Mouse (Mus musculus) forebrain, embryonic 16.5 days (tissue): ENCODE data around the gene Dusp28. TPM values are rescaled to one million over a fixed set of nuclear protein-coding genes. Genes with fewer than 3 reads are reported as not detected.

ENCODE experiments used
- ATAC-seq: fragments of 200-750 bp; cut with Nextera tagmentation; 2 replicates; pipeline ENCODE4 v1.8.0; 2017; ENCODE audit warnings: mild to moderate bottlenecking, moderate library complexity
- H3K27ac ChIP-seq: fragments of 300-500 bp; sonication (generic); 2 replicates; pipeline ENCODE4 v1.5.1; 2014; ENCODE audit warnings: low read length, control low read depth
- H3K27me3 ChIP-seq: fragments of 300-500 bp; sonication (generic); replicated peaks from 2 replicates; pipeline ENCODE4 v1.6.1; 2014; ENCODE audit warnings: low read length; ENCODE audit not compliant: control insufficient read depth, insufficient read depth
- H3K36me3 ChIP-seq: fragments of 300-500 bp; sonication (generic); 2 replicates; pipeline ENCODE4 v1.6.1; 2014; ENCODE audit not compliant: control insufficient read depth, insufficient read depth
- H3K4me1 ChIP-seq: fragments of 300-500 bp; sonication (generic); replicated peaks from 2 replicates; pipeline ENCODE4 v1.6.1; 2014; ENCODE audit warnings: low read length; ENCODE audit not compliant: control insufficient read depth, insufficient read depth
- H3K4me2 ChIP-seq: fragments of 300-500 bp; sonication (generic); 2 replicates; pipeline ENCODE4 v1.6.1; 2014; ENCODE audit warnings: mild to moderate bottlenecking, low read length, control low read depth
- H3K4me3 ChIP-seq: fragments of 300-500 bp; sonication (generic); replicated peaks from 2 replicates; pipeline ENCODE4 v1.5.1; 2014; ENCODE audit warnings: mild to moderate bottlenecking, low read length, control low read depth
- H3K9ac ChIP-seq: fragments of 300-500 bp; sonication (generic); replicated peaks from 2 replicates; pipeline ENCODE4 v1.6.1; 2014; ENCODE audit warnings: low read depth, low read length, control low read depth
- H3K9me3 ChIP-seq: fragments of 300-500 bp; sonication (generic); 2 replicates; pipeline ENCODE4 v1.6.1; 2016; ENCODE audit warnings: low read length; ENCODE audit not compliant: control insufficient read depth
- WGBS: fragments of 180-500 bp; shearing (Covaris S2); extraction: QIAGEN DNeasy Blood & Tissue Kit; methylation state at CpG from one replicate; pipeline ENCODE4 v1.1.7; 2014; 5-methylcytosine and 5-hydroxymethylcytosine counted together
- polyA plus RNA-seq: library from polyadenylated mRNA; unstranded; fragments of >200 nt; fragmentation: Nextera tagmentation; extraction: Ambion mirVana; gene quantifications from 2 replicates; pipeline ENCODE4 v1.2.1, GENCODE M21; 2015

Dusp28 gene
- polyA plus RNA-seq, 1 experiment from 2014 or later = 13.2 TPM

- H3K9me3 ChIP-seq = no peaks in the 10 kb centered on the region
- H3K4me3 ChIP-seq = no peak overlapping the region
- H3K36me3 ChIP-seq = no peaks in the 10 kb centered on the region
- 59% methylated on average over 4 of the region's 4 CpGs for WGBS
- peaks cover 20% of the 10 kb centered on the region for H3K4me1 ChIP-seq
- no peak overlapping the region for H3K4me2 ChIP-seq
- no peak overlapping the region for H3K9ac ChIP-seq
- H3K27me3 ChIP-seq = no peaks in the 10 kb centered on the region
- peak overlapping the region; percentile 29; the same call in 1 of the 2 replicates for H3K27ac ChIP-seq
- ATAC-seq = no peak
Measured at GRCm38 (mm10) chr1:92903627-92904026, 3.2 kb upstream of the Dusp28 start.

- ATAC-seq = no peak
- Histone ChIP-seq H3K4me2 (no peak overlapping the region), H3K9me3 (no peaks in the 10 kb centered on the region), H3K4me1 (peaks cover 27% of the 10 kb centered on the region), H3K27ac (no peak overlapping the region), H3K36me3 (no peaks in the 10 kb centered on the region), H3K9ac (no peak overlapping the region), H3K4me3 (no peak overlapping the region), H3K27me3 (no peaks in the 10 kb centered on the region)
- 92% methylated on average over 2 of the region's 2 CpGs for WGBS
Measured at GRCm38 (mm10) chr1:92905703-92906310, 974 bp upstream of the Dusp28 start.

- Histone ChIP-seq H3K4me2 (peak overlapping the region; percentile 55), H3K27me3 (no peaks in the 10 kb centered on the region), H3K4me1 (peaks cover 37% of the 10 kb centered on the region), H3K36me3 (no peaks in the 10 kb centered on the region), H3K9me3 (no peaks in the 10 kb centered on the region), H3K9ac (peak overlapping the region; percentile 68), H3K4me3 (peak overlapping the region; percentile 61), H3K27ac (peak overlapping the region; percentile 86; the same call in 1 of the 2 replicates)
- ATAC-seq = no peak
- 39% methylated on average over 20 of the region's 20 CpGs for WGBS
Measured at GRCm38 (mm10) chr1:92907632-92908360, 1.0 kb downstream of the Dusp28 start.

GRCm38 (mm10) chr1:92908664-92909063, 1.9 kb downstream of the Dusp28 start:
- H3K4me1 ChIP-seq = peaks cover 32% of the 10 kb centered on the region
- 97% methylated on average over 3 of the region's 3 CpGs for WGBS
- H3K27ac ChIP-seq = no peak overlapping the region

GRCm38 (mm10) chr1:92909068-92909467, 2.3 kb downstream of the Dusp28 start:
- Histone ChIP-seq H3K4me3 (no peak overlapping the region), H3K27ac (no peak overlapping the region), H3K9ac (no peak overlapping the region), H3K36me3 (no peaks in the 10 kb centered on the region), H3K27me3 (no peaks in the 10 kb centered on the region), H3K4me1 (peaks cover 34% of the 10 kb centered on the region), H3K9me3 (no peaks in the 10 kb centered on the region), H3K4me2 (no peak overlapping the region)
- no peak for ATAC-seq
- 69% methylated on average over 4 of the region's 4 CpGs for WGBS

More at GRCm38 (mm10) chr1:92908664-92909063, 1.9 kb downstream of the Dusp28 start:
- Histone ChIP-seq H3K36me3 (no peaks in the 10 kb centered on the region), H3K27me3 (no peaks in the 10 kb centered on the region), H3K4me2 (no peak overlapping the region), H3K9me3 (no peaks in the 10 kb centered on the region), H3K4me3 (no peak overlapping the region), H3K9ac (no peak overlapping the region)
- ATAC-seq = no peak

GRCm38 (mm10) chr1:92910239-92910885, 3.6 kb downstream of the Dusp28 start, which contains the start of gene Rnpepl1:
TSS of gene Rnpepl1 (plus strand) at chr1:92910783.
- no peaks in the 10 kb centered on the region for H3K9me3 ChIP-seq
- H3K4me1 ChIP-seq = peaks cover 34% of the 10 kb centered on the region
- peak; percentile 85 for ATAC-seq
- peak within 1 kb of the TSS; percentile 91 for H3K27ac ChIP-seq
- peaks cover 4% of the 10 kb centered on the region for H3K36me3 ChIP-seq
- H3K9ac ChIP-seq = peak within 1 kb of the TSS; percentile 94
- no peaks in the 10 kb centered on the region for H3K27me3 ChIP-seq
- H3K4me2 ChIP-seq = peak within 1 kb of the TSS; percentile 73
- under 1% methylated on average over 47 of the region's 57 CpGs for whole genome bisulfite sequencing
- H3K4me3 ChIP-seq = peak within 1 kb of the TSS; percentile 80

- peak; percentile 45 for ATAC-seq
- H3K9me3 ChIP-seq = no peaks in the 10 kb centered on the region
- no peaks in the 10 kb centered on the region for H3K27me3 ChIP-seq
- H3K9ac ChIP-seq = peak overlapping the region; percentile 94
- peak overlapping the region; percentile 73 for H3K4me2 ChIP-seq
- H3K4me3 ChIP-seq = peak overlapping the region; percentile 80
- under 1% methylated on average over 58 of the region's 85 CpGs for WGBS
- peak overlapping the region; percentile 91 for H3K27ac ChIP-seq
- H3K36me3 ChIP-seq = peaks cover 9% of the 10 kb centered on the region
- peaks cover 34% of the 10 kb centered on the region for H3K4me1 ChIP-seq
Measured at GRCm38 (mm10) chr1:92910925-92911720, 4.3 kb downstream of the Dusp28 start.

- peaks cover 13% of the 10 kb centered on the region for H3K36me3 ChIP-seq
- H3K27ac ChIP-seq = peak overlapping the region; percentile 91
- H3K4me2 ChIP-seq = peak overlapping the region; percentile 73
- WGBS = 40% methylated on average over 8 of the region's 8 CpGs
- peak overlapping the region; percentile 94 for H3K9ac ChIP-seq
- H3K27me3 ChIP-seq = no peaks in the 10 kb centered on the region
- peaks cover 31% of the 10 kb centered on the region for H3K4me1 ChIP-seq
- H3K4me3 ChIP-seq = peak overlapping the region; percentile 80
- H3K9me3 ChIP-seq = no peaks in the 10 kb centered on the region
- ATAC-seq = no peak
Measured at GRCm38 (mm10) chr1:92911721-92912138, 4.9 kb downstream of the Dusp28 start.
